Mouse (Mus musculus) left cerebral cortex, adult 8-10 months (tissue): ENCODE results near the gene Gm20489. TPM values are rescaled to one million over a fixed set of nuclear protein-coding genes. Genes with fewer than 3 reads are reported as not detected.
A peak's percentile ranks its signal among the peaks of the same experiment; 100 is the strongest.

ENCODE experiments used
- DNase-seq, 2 experiments: peaks; one replicate each; pipeline ENCODE4 v3.0.0; 2022; ENCODE audit warnings: low spot score in 2 of 2
- total RNA-seq, 4 experiments: library from RNA; stranded (reverse); gene quantifications; 2 replicates each; pipeline ENCODE4 v1.2.4; 2022

The Gm20489 gene
- total RNA-seq, 4 experiments from 2014 or later: not detected

DNA sequence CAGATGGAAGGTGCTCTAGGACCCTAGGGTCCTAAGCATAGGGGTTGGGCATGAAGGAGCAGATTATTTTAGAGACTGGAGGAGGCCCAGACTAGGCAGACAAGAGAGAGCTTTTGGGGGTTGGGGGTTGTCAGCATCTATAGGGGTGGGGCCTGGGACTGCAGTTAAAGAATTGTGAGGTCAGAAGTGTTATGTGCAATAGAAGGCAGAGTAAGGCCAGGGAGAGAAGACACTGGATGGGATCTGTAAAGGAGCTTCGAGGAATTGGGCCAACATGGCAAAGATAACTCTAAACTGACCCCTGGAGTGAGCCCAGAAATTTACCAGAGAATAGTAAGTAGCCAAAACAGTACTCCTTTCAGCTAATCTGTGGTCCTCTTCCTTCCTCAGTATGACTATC is 4.9 kb downstream of the Gm20489 start, which contains the start of gene Gm614:
Gene Gm614 (minus strand): TSS at position 101 of the 400 bp plus-strand sequence.
- no peak for DNase-seq

DNA sequence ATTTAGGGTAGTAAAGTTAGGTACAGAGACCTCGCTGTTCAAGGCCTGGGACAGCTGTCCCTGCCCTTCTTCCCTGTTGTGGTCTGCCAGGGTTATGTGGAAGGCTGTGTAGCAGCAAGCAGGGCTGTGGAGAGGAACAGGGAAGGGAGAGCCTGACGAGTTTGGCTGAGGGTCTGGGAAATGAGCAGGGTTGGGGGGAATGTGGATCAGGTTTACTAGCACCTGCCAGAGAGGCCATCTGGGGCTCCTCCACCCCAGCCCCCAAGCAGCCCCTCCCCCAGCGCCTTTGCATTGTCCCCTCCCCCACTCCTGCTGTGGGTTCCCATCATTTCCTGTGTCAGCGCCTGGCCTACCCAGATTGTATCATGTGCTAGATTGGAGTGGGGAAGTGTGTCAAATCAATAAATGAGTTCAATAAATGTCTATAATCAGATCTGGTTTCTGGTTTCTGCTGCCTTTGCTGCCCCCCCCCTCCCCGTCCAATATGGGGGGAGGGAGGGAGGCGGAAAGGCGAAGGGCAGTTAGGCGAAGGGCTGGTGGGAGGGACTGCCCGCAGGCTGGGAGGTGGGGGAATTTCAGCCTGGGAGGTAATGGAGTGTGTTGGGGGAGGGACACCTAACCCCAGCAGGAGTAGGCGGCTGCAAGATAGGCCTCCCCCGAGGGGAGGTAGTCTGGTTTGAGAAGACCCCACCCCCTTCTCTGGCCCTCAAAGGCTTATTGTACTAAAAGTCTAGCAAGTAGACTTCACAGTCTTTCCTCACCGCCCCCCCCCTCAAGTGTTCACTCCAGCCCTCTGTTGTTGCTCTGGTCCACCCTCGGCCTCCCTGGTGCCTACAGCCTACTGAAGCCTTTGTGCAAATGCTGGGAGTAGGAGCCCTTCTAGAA is 8.1 kb downstream of the Gm20489 start:
- DNase-seq: no peak

DNA sequence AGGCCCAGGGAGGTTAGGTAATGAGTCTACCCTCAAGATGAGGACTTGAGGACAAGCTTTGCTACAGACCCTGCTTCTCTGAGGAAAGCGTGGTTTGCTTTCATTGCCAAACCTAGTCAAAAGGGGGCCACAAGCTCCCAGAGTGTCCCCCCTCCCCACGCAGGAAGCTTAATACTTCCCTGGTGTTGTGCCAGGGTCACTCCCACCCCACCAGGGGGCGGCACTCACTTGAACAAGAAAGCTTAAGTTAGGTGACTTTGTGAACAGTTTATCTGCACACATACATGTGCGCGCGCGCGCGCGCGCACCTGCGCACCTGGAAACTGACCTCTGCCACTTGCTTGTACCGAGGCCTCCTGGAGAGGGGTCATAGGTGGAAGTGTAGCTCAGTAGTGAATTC is 12.2 kb downstream of the Gm20489 start:
- DNase-seq: no peak

DNA sequence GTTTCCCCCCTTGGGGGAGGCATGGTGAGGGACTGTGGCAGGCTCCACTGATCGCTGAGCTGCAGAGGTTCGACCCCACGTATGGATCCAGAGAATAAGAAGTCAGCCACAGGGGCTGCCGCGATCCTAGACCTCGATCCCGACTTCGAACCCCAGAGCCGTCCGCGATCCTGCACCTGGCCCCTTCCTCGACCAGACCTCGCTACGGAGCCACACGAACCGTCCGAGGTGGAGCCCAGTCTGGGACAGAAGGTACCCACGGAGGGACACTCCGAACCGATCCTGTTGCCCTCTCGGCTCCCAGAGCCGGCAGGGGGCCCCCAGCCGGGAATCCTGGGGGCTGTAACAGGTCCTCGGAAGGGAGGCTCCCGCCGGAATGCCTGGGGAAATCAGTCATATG is 14.1 kb downstream of the Gm20489 start:
- no peak for DNase-seq

DNA sequence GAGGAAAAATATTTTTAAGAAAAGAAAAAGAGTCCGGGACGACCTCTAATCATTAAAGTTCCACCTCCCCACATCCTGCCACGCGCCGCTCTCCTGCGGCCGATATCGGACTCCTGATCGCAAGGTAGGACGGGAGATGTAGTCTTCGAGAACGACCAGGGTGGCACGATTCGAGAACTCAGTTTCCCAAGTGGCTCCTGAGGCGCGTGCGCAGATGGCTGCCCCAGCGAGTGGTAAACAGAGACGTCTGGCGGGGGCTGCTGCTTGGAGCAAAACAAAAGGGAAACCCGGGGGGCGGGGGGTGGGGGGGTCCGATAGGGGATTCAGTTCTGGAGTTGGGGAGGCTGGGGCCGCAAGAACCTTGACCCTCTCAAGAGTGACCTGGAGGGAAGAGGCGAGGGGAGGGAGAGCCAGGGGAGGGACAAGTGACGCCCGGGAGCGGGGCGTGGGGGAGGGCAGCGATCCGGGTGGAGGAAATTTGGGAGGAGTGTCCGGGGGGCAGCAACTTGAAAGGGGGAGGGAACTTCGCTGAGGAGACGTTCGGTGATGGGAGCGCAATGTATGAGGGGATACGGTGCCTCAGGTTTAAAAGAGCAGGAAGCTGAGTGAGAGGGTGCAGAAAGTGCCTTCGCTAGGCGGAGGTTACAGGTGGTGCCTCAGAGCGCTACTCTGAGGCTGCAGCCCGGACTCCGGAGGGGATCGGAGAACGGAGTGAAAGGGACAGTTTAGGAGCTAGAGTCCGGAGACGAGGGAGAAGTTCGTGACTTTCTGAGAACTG is 14.7 kb downstream of the Gm20489 start, which contains the start of gene Foxo4:
Gene Foxo4 (plus strand): TSS at position 577 of the 778 bp plus-strand sequence.
- DNase-seq: peak; percentile 50 to 86

DNA sequence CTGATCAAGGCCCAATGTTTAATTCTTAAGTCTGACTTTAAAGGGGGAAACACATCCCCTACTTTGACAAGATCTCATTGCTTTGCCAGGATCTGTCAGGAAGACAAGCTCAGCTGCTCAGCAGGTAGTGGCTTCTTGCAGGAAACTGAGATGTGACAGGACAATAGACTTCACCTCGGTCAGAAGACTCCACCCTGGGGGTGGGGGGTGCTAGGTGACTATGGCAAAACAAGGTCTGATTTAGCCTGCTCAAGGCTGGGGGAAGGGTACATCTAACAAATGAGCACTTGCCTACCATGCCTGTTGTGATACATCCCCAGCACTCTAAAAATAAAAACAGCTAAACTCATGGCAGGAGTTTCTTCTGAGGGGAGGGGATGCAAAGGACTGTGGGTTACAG is 23.8 kb downstream of the Gm20489 start:
- DNase-seq: no peak

DNA sequence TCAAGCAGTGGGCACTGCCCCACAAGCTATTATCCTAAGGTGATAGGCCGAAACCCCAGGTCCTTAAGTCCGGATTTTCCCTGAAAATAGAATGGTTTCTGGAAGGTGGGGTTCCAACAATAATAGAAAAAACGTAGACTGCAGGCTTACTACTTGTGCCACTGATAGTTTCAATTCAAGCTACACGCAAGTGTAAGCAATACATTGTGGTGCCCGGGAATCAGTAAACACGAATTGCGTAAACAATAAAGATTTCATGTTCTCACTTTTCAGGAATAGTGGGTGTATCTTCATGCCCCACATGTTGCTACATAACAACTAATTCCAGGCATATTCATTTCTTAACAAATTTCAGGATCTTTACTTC is 46.0 kb downstream of the Gm20489 start:
- no peak for DNase-seq

DNA sequence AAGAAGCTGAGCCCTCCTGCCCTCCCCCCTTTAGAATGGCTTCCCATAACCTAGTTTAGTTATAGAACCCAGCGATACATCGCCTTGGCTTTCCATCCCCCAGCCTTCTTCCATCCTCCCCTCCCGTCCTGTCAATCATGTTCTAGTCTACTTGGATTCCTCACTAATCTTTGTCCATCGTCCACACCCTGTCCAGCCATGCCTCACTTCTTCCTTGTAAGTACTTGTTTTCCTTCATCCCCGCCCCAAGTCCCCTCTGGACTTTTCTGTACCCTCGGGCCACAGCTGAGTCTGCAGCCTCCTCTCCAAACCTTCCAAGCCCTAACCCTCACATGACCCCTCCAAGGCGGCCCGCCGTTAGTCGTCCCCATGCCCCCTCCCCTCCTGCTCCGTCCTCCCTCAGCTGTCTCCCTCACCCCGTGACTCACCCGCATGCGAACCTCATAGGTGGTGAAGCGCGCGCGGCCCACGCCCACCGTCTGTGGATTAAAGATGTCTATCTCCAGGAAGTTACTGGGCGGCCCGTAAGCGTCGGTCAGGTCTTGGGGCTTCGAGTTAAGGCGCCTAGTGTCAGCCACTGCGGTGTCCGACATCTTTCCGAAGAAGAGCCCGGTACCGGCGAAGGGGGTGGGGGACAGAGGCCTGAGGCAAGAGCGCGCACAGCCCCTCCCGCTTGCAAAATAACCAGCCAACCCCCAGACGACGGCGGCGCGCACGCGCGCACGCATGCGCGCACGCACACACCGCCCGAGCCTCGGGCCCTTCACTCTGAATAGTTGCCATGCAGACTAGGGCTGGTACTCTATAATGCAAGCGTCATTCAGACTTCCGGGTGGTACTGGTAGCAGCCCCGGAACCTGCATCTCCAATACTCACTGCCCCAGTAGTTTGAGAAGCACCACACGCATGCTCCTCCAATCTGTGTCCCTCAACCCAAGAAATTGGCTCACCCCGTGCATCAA is 46.7 kb downstream of the Gm20489 start, which contains the start of gene Snx12:
Gene Snx12 (minus strand): TSS at position 730 of the 962 bp plus-strand sequence.
- peak; percentile 83 to 92 for DNase-seq

Other genes starting within 250 kb of the Gm20489 start
- gene Tex11, start 209.4 kb downstream of the Gm20489 start, total RNA-seq: under 1 TPM; 0.14 to 0.30 (median 0.24) TPM
- 1 to 10 TPM; 5.4 to 9.3 (median 7.8) TPM for gene Slc7a3, start 183.0 kb downstream of the Gm20489 start, total RNA-seq
- gene Snx12, start 46.5 kb downstream of the Gm20489 start, total RNA-seq: 10 to 100 TPM; 72.5 to 90.1 (median 77.3) TPM
- 10 to 100 TPM; 16.8 to 19.8 (median 17.4) TPM for gene Foxo4, start 14.5 kb downstream of the Gm20489 start, total RNA-seq
- not detected for gene Gm614, start 5.0 kb downstream of the Gm20489 start, total RNA-seq
- 1 to 10 TPM in 3 of 4 experiments, under 1 TPM in 1; 0.83 to 1.8 (median 1.3) TPM for gene Il2rg, start 768 bp downstream of the Gm20489 start, total RNA-seq
- gene Med12, start 5.0 kb upstream of the Gm20489 start, total RNA-seq: 10 to 100 TPM; 20.0 to 29.2 (median 23.7) TPM
- gene Nlgn3, start 30.1 kb upstream of the Gm20489 start, total RNA-seq: 100 to 1,000 TPM; 136 to 147 (median 143) TPM
- 10 to 100 TPM; 19.0 to 20.0 (median 19.3) TPM for gene Gjb1, start 107.4 kb upstream of the Gm20489 start, total RNA-seq
- gene Zmym3, start 151.8 kb upstream of the Gm20489 start, total RNA-seq: 100 to 1,000 TPM; 145 to 161 (median 153) TPM
- 100 to 1,000 TPM; 111 to 132 (median 113) TPM for gene Nono, start 160.3 kb upstream of the Gm20489 start, total RNA-seq
- 1 to 10 TPM in 2 of 4 experiments, under 1 TPM in 2; 0.42 to 1.7 (median 1.0) TPM for gene Itgb1bp2, start 180.1 kb upstream of the Gm20489 start, total RNA-seq